Mouse (Mus musculus): ENCODE results near the gene Wdr49. TPM values are rescaled to one million over a fixed set of nuclear protein-coding genes. Genes with fewer than 3 reads are reported as not detected.

The Wdr49 gene
- polyA plus RNA-seq (2021; fragmentation: Nextera tagmentation): 0.39 TPM in 1 of 2 replicates, not detected in the other
- long read RNA-seq, experiment 1: 0 reads
- long read RNA-seq, experiment 2, partial matches to known transcripts: 0 of 1 reads
- long read RNA-seq, experiment 2, other reads (novel, unspliced or antisense): 1 of 1 reads

GRCm38 (mm10) chr3:75482056-75482455 is at the start of gene Wdr49:
TSS of gene Wdr49 (minus strand) at chr3:75482156.

GRCm38 (mm10) chr3:75269978-75270377 is 212.0 kb downstream of the Wdr49 start, which contains the start of gene Serpini2:
TSS of gene Serpini2 (minus strand) at chr3:75270078.

Other genes starting within 250 kb of the Wdr49 start
- gene Serpini2, start 212.1 kb downstream of the Wdr49 start, polyA plus RNA-seq (2021; fragmentation: Nextera tagmentation): not detected in 2 replicates
- 84.7 and 96.6 TPM in 2 replicates for gene Pdcd10, start 74.7 kb upstream of the Wdr49 start, polyA plus RNA-seq (2021; fragmentation: Nextera tagmentation)
- 68.4 and 79.3 TPM in 2 replicates for gene Serpini1, start 75.4 kb upstream of the Wdr49 start, polyA plus RNA-seq (2021; fragmentation: Nextera tagmentation)

All from layer of hippocampus, adult 6 months (tissue).